Mouse (Mus musculus) stomach, postnatal 0 days (tissue): ENCODE measurements around the gene C2cd4d. TPM values are rescaled to one million over a fixed set of nuclear protein-coding genes. Genes with fewer than 3 reads are reported as not detected.

Experiments used
- ATAC-seq: fragments of 200-750 bp; cut with Nextera tagmentation; 2 replicates; pipeline ENCODE4 v1.8.0; 2017; ENCODE audit not compliant: low FRiP score, low TSS enrichment
- DNase-seq: peaks from one replicate; pipeline ENCODE4 v3.0.0-alpha.2; 2016; ENCODE audit warnings: low spot score
- H3K27ac ChIP-seq: fragments of 300-500 bp; sonication (generic); replicated peaks from 2 replicates; pipeline ENCODE4 v1.5.1; 2014; ENCODE audit warnings: mild to moderate bottlenecking, control low read depth
- H3K27me3 ChIP-seq: fragments of 300-500 bp; sonication (generic); 2 replicates; pipeline ENCODE4 v1.6.1; 2014; ENCODE audit warnings: low read length; ENCODE audit not compliant: control insufficient read depth, insufficient read depth
- H3K36me3 ChIP-seq: fragments of 300-500 bp; sonication (generic); 2 replicates; pipeline ENCODE4 v1.6.1; 2014; ENCODE audit warnings: low read length, mixed read lengths; ENCODE audit not compliant: control insufficient read depth, insufficient read depth
- H3K4me1 ChIP-seq: fragments of 300-500 bp; sonication (generic); replicated peaks from 2 replicates; pipeline ENCODE4 v1.6.1; 2014; ENCODE audit warnings: antibody characterized with exemption; ENCODE audit not compliant: control insufficient read depth, insufficient read depth
- H3K4me2 ChIP-seq: fragments of 300-500 bp; sonication (generic); replicated peaks from 2 replicates; pipeline ENCODE4 v1.6.1; 2014; ENCODE audit warnings: low read depth, mild to moderate bottlenecking, control low read depth, moderate library complexity
- H3K4me3 ChIP-seq: fragments of 300-500 bp; sonication (generic); 2 replicates; pipeline ENCODE4 v1.5.1; 2014; ENCODE audit warnings: low read depth, low read length, control low read depth
- H3K9ac ChIP-seq: fragments of 300-500 bp; sonication (generic); 2 replicates; pipeline ENCODE4 v1.6.1; 2014; ENCODE audit warnings: mild to moderate bottlenecking, low read length, control low read depth, mixed read lengths
- H3K9me3 ChIP-seq: fragments of 300-500 bp; sonication (generic); 2 replicates; pipeline ENCODE4 v1.6.1; 2016; ENCODE audit warnings: low read length; ENCODE audit not compliant: control insufficient read depth
- CTCF ChIP-seq: IDR thresholded peaks from 2 replicates; pipeline ENCODE4 v1.5.1; 2016; ENCODE audit warnings: antibody characterized with exemption, low read depth, mild to moderate bottlenecking, moderate library complexity
- EP300 ChIP-seq: optimal IDR thresholded peaks from 2 replicates; pipeline ENCODE3; 2016; ENCODE audit warnings: antibody characterized with exemption
- WGBS: fragments of 180-500 bp; shearing (Covaris S2); extraction: QIAGEN DNeasy Blood & Tissue Kit; methylation state at CpG from one replicate; pipeline ENCODE4 v1.1.7; 2014; 5-methylcytosine and 5-hydroxymethylcytosine counted together
- polyA plus RNA-seq: library from polyadenylated mRNA; unstranded; fragments of >200 nt; fragmentation: Nextera tagmentation; extraction: Ambion mirVana; gene quantifications from 2 replicates; pipeline ENCODE4 v1.2.1, GENCODE M21; 2015

Gene C2cd4d
- polyA plus RNA-seq, 1 experiment from 2014 or later = 0.82 TPM

DNA sequence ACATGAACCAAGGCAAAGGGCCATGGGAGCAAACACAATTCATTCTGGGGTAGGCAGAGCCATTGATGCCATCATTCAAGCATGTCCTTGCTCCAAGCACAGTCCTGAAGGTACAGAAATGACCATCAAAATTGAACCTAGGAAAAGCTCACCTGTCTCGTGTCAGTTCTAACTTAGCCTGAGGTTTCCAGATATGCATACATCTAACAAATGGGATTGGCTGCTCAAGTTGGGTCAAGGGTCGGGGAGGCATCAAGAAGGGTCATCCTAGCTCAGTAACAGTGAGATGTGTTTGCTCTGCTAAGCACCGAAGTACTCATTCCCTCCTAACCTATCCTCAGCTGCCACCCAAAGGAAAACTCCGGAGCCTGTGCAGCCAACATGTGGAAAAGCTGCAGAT lies 34.6 kb downstream of the C2cd4d start:
- Histone ChIP-seq H3K4me3 (no peak overlapping the region), H3K4me1 (no peaks in the 10 kb centered on the region), H3K36me3 (no peaks in the 10 kb centered on the region), H3K4me2 (no peak overlapping the region), H3K27ac (no peak overlapping the region), H3K9ac (no peak overlapping the region), H3K9me3 (no peaks in the 10 kb centered on the region), H3K27me3 (no peaks in the 10 kb centered on the region)
- ATAC-seq (no peak), DNase-seq (no peak)
- TF ChIP-seq EP300 = no peak
- TF ChIP-seq CTCF = no peak
- 75% methylated on average over 4 of the region's 4 CpGs for WGBS

DNA sequence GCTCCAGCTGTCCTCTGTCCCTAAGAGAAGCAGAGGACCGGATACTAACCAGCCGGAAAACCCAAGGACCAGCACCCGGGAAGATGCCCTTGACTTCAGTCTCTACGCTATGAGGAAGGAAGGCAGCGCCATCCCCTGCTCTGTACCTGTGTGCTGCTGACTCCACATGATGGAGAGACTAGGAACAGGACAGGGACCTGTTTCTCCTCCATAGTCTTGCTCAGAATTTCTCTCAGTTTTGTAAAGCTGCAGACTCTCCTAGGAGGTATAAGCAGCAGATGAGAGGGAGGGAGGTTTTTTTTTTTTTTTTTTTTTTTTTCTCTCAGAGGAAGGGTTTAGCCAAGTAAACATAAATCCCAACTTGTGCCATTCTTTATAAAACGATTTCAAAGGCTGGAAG lies 36.0 kb downstream of the C2cd4d start, which contains the start of gene Lingo4:
Lingo4 (plus strand) TSS at position 301 of the 400 bp plus-strand sequence.
- TF ChIP-seq CTCF (no peak), EP300 (no peak)
- no peak within 1 kb of the TSS for H3K27ac ChIP-seq
- DNase-seq (no peak), ATAC-seq (no peak)
- peak within 1 kb of the TSS; percentile 14; the same call in 1 of the 2 replicates for H3K4me3 ChIP-seq
- WGBS = 58% methylated on average over 6 of the region's 6 CpGs
- no peaks in the 10 kb centered on the region for H3K4me1 ChIP-seq
- peak within 1 kb of the TSS; percentile 50 for H3K9ac ChIP-seq
- H3K9me3 ChIP-seq = no peaks in the 10 kb centered on the region
- H3K27me3 ChIP-seq = no peaks in the 10 kb centered on the region
- no peaks in the 10 kb centered on the region for H3K36me3 ChIP-seq
- H3K4me2 ChIP-seq = peak within 1 kb of the TSS; percentile 45

DNA sequence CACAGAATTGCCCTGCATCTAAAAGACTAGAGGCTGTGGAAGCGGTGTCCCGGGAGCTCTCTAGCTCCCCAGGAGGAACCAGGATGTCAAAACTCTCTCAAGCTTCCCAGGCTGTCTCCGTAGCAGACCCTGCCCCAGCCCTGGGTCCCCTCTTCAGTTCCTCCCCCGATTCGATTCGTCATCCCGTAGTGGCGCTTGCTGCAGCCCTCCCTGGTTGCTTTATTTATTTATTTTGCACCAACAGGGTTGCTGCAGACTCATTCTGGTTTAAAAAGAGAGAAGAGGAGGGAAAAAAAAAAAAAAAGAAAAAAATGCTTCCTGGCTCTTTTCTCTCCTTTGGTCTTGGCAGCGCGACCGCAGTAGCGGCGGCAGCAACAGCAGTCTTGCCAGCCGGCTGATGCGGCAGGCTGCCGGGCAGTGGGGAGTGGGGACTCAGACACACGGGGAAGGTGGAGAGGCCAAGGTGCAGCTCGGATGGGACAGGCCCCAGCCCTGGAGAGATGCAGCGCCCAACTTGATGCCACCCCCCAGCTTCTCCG lies 36.8 kb downstream of the C2cd4d start:
- no peaks in the 10 kb centered on the region for H3K4me1 ChIP-seq
- no peaks in the 10 kb centered on the region for H3K27me3 ChIP-seq
- H3K4me2 ChIP-seq = peak overlapping the region; percentile 45
- no peaks in the 10 kb centered on the region for H3K36me3 ChIP-seq
- H3K9me3 ChIP-seq = no peaks in the 10 kb centered on the region
- H3K27ac ChIP-seq = no peak overlapping the region
- ATAC-seq (peak; percentile 39; the same call in 1 of the 2 replicates), DNase-seq (no peak)
- peak overlapping the region; percentile 14; the same call in 1 of the 2 replicates for H3K4me3 ChIP-seq
- H3K9ac ChIP-seq = peak overlapping the region; percentile 50
- 3% methylated on average over 20 of the region's 20 CpGs for whole genome bisulfite sequencing
- no peak for TF ChIP-seq EP300
- TF ChIP-seq CTCF = peak; percentile 27; the same call in 1 of the 2 replicates

DNA sequence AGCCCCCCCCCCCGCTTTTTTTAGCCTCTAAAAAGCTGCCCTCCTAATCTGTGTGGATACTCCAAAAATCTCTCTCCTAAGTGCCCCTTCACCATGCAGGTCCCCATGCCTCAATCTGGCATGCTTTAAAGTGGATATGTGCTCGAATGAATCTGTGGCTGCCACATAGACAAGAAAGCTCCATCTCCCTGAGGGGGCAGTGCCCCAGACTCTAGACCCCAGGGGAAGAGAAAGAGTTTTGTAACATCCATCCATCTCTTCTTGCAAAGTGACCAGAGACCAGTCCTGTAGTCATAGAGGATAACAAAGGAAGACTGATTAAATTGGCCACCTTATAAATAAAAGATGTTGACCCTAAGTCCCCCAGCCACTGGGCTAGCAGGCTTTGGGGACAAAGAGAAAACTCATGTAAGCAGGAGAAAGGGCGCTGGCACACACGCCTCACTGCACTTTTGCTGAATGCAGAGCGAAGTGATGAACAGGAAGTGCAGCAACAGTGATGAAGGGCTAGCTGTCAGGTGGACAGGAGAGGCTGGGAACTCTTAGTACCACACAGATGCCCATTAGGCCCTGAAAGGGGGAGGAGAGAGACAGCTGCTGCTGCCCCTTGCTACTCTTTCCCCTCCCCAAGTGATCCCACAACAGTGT lies 37.5 kb downstream of the C2cd4d start:
- H3K9ac ChIP-seq = no peak overlapping the region
- H3K9me3 ChIP-seq = no peaks in the 10 kb centered on the region
- no peaks in the 10 kb centered on the region for H3K4me1 ChIP-seq
- H3K36me3 ChIP-seq = no peaks in the 10 kb centered on the region
- no peak overlapping the region for H3K27ac ChIP-seq
- ATAC-seq (no peak), DNase-seq (no peak)
- no peaks in the 10 kb centered on the region for H3K27me3 ChIP-seq
- 50% methylated on average over 5 of the region's 5 CpGs for WGBS
- H3K4me2 ChIP-seq = no peak overlapping the region
- no peak for TF ChIP-seq EP300
- TF ChIP-seq CTCF = no peak
- H3K4me3 ChIP-seq = no peak overlapping the region

DNA sequence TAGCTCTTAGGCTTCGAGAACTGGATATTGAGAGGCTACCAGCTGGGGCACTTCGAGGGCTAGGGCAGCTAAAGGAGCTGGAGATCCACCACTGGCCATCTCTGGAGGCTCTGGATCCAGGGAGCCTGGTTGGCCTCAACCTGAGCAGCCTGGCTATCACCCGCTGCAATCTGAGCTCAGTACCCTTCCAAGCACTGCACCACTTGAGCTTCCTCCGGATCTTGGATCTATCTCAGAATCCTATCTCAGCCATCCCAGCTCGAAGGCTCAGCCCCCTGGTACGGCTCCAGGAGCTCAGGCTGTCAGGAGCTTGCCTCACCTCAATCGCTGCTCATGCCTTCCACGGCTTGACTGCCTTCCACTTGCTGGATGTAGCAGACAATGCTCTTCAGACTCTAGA lies 40.2 kb downstream of the C2cd4d start:
- no peaks in the 10 kb centered on the region for H3K9me3 ChIP-seq
- H3K9ac ChIP-seq = no peak overlapping the region
- no peak overlapping the region for H3K4me2 ChIP-seq
- no peaks in the 10 kb centered on the region for H3K27me3 ChIP-seq
- TF ChIP-seq CTCF (no peak), EP300 (no peak)
- no peak overlapping the region for H3K27ac ChIP-seq
- no peak for DNase-seq
- WGBS = 63% methylated on average over 8 of the region's 8 CpGs
- H3K4me3 ChIP-seq = no peak overlapping the region
- H3K36me3 ChIP-seq = no peaks in the 10 kb centered on the region
- no peak for ATAC-seq
- H3K4me1 ChIP-seq = no peaks in the 10 kb centered on the region

DNA sequence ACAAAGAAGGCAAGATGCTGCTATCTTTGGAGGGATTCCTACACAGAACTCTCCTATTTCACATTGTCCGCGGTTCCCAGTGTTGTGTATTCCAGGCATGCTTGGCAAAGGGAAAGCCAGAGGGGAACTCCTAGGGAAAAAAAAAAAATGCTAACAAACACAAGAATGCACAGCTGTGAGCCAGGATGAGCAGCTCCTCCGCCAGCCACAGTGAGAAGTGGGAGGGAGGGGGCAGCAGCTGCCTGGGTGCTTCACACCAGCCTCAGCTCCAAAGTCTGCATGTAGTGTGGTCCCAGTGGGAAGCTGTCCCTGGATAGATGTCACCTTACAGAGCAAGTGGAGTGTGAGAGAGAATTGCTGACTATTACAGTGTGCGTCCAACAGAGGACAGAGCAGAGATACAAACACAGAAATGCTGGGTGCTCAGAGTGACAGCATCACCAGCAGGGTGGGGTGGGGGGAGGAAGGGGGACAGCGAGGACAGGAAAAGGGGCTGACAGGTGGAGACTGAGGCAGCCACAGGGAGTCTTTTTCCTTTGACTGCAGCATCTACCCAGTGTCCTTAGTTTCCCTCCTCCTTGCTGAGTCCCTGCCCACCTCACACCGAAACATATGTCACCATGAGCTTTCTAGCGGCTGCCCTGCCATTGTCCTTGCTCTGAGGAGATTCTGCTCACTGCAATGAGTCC lies 42.3 kb downstream of the C2cd4d start:
- no peak for TF ChIP-seq CTCF
- TF ChIP-seq EP300 = no peak
- H3K4me3 ChIP-seq = no peak overlapping the region
- WGBS = 22% methylated on average over 7 of the region's 7 CpGs
- H3K9ac ChIP-seq = no peak overlapping the region
- no peak overlapping the region for H3K4me2 ChIP-seq
- H3K27ac ChIP-seq = no peak overlapping the region
- no peaks in the 10 kb centered on the region for H3K27me3 ChIP-seq
- DNase-seq = no peak
- ATAC-seq = 0 out of 2 replicates have a peak, but pooled peaks have one; percentile 27
- no peaks in the 10 kb centered on the region for H3K36me3 ChIP-seq
- H3K4me1 ChIP-seq = no peaks in the 10 kb centered on the region
- H3K9me3 ChIP-seq = no peaks in the 10 kb centered on the region
